Mouse (Mus musculus) CD4-positive, CD25-positive, alpha-beta regulatory T cell, adult 2 months (primary cell): Measurements from ENCODE around the gene E330009J07Rik.

ENCODE experiments used
- DNase-seq: peaks from one replicate; pipeline ENCODE4 v3.0.0-alpha.2; 2012; ENCODE audit warnings: low read depth, low spot score

The E330009J07Rik gene

GRCm38 (mm10) chr6:40436047-40436483, at the start of gene E330009J07Rik:
TSS of gene E330009J07Rik (minus strand) at chr6:40436135.
- DNase-seq = peak; percentile 87

DNA sequence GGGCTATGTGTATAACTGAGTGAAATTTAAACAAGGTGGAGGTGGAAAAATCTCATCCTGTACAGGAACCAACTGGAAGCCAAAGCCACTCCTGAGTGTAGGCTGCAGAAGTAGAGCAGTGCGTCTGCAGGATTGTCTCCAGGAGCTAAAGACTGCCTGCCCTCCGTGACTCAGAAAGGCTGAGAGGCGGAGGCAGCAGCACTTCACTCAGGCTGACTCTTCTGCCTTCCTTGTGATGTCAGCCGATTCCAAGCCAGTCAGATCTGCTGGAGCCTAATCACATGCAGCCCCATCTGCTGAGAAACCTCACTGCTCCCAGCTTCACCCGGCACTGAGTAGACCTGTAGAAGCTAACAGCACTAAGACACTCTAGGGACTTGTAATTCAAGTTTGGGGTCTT, 46.4 kb upstream of the E330009J07Rik start:
- DNase-seq = no peak

- peak; percentile 56 for DNase-seq
These were observed 43.8 kb upstream of the E330009J07Rik start for GRCm38 (mm10) chr6:40479705-40480104.

DNA sequence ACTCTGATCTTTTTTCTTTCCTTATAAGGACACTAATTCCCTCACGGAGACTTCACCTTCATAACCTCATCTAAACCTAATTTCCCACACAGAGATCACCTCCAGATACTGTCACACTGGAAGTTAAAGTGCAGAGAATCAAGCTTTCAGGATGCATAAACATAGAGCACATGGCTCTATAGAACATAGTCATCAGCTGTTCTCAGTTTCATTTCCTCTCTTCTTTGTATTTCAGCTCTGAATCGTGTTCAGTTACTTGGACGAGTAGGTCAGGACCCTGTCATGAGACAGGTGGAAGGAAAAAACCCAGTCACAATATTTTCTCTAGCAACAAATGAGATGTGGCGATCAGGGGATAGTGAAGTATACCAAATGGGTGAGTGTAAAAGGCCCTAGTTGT, 40.2 kb upstream of the E330009J07Rik start:
- DNase-seq = no peak

DNA sequence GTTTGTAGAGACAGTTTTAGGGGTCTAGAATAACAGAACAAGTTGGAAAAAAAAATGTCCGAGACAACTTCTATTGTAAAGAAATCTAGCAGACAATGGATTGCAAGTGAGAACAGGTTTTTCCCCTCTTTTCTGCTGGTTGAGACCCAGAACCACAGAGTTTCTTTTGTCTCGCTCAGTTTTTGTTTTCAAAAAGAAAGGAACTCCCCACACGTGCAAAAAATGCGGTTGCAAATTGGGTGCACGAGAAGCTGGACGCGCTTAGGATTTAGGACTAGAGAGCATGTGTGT, 35.7 kb upstream of the E330009J07Rik start:
- no peak for DNase-seq

DNA sequence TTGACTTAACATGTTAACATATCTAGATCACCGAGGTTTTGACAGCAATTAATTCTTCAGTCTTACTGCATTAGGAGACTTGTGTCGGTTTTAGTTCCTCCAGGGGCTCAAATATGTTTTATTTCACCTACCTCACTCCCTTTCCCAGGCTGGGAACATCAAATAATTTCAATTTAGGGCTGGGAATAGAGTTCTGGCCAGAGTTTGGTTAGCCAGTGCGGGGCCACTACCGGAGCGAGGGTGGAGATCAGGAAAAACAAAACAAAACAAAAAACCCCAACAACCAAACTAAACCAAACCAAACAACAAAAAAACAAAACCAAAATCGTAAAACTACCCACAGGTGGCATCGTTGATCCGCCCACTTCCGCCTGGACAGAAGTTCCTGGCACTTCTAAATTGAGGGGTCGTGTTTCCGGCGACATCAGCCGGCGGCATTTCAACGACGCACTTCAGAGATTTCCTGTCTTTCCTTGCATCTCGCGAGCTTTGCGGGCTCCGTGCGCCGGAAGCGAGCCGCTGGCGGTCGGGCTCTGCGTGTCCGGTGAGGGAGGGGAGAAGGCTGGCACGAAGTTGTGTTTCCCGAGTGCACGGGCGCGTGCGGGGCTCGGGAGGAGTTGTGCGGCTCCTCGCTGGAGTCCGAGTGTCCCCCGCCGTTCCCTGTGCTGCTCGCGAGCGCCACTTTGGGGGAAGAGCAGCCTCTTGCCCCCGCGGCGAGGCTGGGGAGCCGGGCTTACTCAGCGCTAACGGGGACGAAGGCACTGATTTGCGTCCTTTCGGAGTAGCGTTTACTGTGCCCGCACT, 35.2 kb upstream of the E330009J07Rik start, which contains the start of gene Ssbp1:
Gene Ssbp1, plus strand, starts transcription at position 437 of the 804 bp plus-strand sequence.
- DNase-seq = peak; percentile 96

- DNase-seq = peak; percentile 41
These were observed 29.8 kb upstream of the E330009J07Rik start for GRCm38 (mm10) chr6:40465710-40466109.

DNA sequence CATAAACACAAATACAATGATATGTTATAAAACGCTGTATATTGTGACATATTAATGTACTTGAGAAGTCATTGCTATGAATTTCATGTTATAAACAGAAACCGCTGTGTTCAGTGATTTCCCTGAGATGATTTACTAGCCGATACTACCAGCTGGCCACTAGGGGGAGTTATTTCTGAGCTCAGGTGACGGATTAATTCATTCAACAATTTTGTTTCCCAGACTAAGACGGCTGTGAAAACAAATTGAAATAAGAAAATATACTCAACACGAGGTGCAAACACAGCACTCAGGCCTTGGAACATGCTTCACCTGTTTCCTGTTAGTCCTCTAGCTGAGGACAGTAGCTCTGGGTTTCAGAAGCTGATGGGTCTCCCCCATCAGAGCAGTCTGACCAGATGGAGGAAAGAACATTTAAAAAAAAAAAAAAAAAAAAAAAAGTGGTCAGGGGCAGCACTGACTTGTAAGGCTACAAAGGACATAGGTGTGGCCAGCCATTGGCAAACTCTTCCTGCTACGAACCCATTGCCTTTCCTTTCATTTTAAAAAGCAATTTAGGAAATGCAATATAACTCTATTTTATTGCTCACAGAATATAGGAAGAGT, 18.6 kb upstream of the E330009J07Rik start:
- DNase-seq = peak; percentile 57

GRCm38 (mm10) chr6:40448626-40449025, 12.7 kb upstream of the E330009J07Rik start:
- no peak for DNase-seq

- DNase-seq = no peak
These were observed 7.5 kb upstream of the E330009J07Rik start for GRCm38 (mm10) chr6:40443281-40443928.

DNA sequence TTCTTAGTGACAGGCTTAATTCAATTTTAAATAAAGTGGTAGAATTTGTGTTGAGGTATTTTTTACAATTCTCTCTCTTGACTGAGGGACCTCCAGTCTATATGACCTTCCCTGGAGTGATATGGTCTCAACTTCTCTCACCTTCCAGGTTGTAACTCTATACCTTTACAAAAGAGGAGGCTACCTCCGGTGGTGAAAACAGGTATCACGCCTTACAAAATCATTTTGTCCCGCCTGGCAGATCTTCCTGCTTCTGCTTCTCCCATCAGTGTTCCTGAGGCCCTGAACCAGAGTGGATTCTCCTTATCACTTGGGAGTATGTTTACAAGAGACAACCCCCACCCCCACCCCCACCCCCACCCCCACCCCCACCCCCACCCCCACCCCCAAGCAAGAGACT, 5.8 kb upstream of the E330009J07Rik start:
- peak; percentile 52 for DNase-seq

- DNase-seq = no peak
These were observed 5.3 kb upstream of the E330009J07Rik start for GRCm38 (mm10) chr6:40441276-40441675.

DNA sequence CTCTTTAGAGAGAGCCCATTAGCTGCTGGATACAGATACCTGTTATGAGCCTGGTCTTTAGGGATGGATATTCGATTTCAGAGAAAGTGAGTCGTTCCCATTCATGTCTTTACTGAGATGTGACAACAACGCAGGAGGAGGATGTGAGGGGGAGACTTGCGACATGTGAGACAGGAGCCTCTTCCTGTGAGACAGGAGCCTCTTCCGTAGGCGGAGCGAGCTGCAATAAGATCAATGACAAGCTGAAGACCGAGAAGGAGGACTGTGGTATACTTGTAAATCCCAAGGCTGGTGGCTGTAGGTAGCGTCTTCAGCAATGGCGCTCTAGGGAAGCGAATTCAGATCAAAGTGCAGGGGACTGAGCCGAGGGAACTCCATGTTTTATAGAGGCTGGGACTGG, 3.8 kb upstream of the E330009J07Rik start:
- peak; percentile 83 for DNase-seq

- no peak for DNase-seq
These were observed 3.0 kb upstream of the E330009J07Rik start, which contains the start of gene Wee2 for GRCm38 (mm10) chr6:40438936-40439335. TSS of gene Wee2 (plus strand) at chr6:40439088.

GRCm38 (mm10) chr6:40435151-40436046, 536 bp downstream of the E330009J07Rik start:
- DNase-seq = peak; percentile 60

DNA sequence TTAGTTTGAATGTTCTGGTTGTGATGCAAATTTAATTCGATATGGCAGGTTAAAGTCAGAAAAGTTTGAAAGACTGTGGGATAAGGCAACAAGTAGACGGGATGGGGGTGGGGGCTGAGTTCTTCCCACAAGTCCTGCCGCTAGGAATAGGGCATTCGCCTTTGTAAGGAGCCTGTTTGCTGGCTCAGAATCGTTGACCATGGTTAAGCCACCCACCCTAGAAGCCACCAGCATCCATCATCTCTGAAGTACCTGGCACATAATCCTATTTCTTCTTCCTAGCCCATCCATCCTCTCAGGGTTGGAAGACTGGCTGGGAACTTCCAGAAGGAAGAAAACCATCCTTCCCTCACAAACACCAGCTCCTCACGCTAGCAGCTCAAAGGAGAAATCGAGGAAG, 1.2 kb downstream of the E330009J07Rik start:
- no peak for DNase-seq

GRCm38 (mm10) chr6:40432346-40433275, 3.3 kb downstream of the E330009J07Rik start:
- DNase-seq = peak; percentile 34

DNA sequence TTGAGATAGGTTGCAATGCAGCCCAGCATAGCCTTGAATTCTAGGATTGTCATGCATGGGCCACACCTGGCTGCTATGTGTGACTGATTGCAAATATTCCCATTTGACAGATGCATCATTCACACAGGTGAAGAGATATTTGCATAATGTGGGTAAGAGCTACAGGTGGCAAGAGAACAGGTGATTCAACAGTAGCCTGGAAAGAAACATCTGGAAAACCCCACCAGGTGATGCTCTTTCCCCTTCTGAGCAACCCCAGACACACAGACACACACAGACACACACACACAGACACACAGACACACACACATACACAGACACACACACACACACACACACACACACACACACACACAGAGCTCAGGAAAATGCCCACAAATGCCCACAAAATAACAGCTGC, 4.1 kb downstream of the E330009J07Rik start:
- no peak for DNase-seq

GRCm38 (mm10) chr6:40431356-40431755, 4.6 kb downstream of the E330009J07Rik start:
- no peak for DNase-seq

GRCm38 (mm10) chr6:40430878-40431277, 5.1 kb downstream of the E330009J07Rik start:
- DNase-seq = no peak
